Mouse (Mus musculus): ENCODE data around the gene Serpina1a.
"Not testable (repeated sequence)": the region's sequence is repeated elsewhere in the genome, so short reads cannot be mapped to it uniquely, and the experiment has no call there.

Gene Serpina1a

GRCm38 (mm10) chr12:103863101-103863974 lies at the start of gene Serpina1a:
Serpina1a (minus strand) TSS chr12:103863562.
- DNase-seq: not testable (repeated sequence)

- DNase-seq: not testable (repeated sequence)
Observed at GRCm38 (mm10) chr12:103909181-103909580, 45.8 kb upstream of the Serpina1a start.

GRCm38 (mm10) chr12:103907746-103908145 lies 44.4 kb upstream of the Serpina1a start:
- DNase-seq: not testable (repeated sequence)

GRCm38 (mm10) chr12:103904837-103905340 lies 41.5 kb upstream of the Serpina1a start, which contains the start of gene Serpina1c:
Serpina1c (minus strand) TSS chr12:103904887.
- DNase-seq: not testable (repeated sequence)

- DNase-seq: not testable (repeated sequence)
Observed at GRCm38 (mm10) chr12:103901929-103902328, 38.6 kb upstream of the Serpina1a start.

GRCm38 (mm10) chr12:103866873-103867272 lies 3.5 kb upstream of the Serpina1a start:
- DNase-seq: not testable (repeated sequence)

GRCm38 (mm10) chr12:103860976-103861375 lies 2.4 kb downstream of the Serpina1a start:
- DNase-seq: no peak

GRCm38 (mm10) chr12:103860571-103860970 lies 2.8 kb downstream of the Serpina1a start:
- DNase-seq: not testable (repeated sequence)

GRCm38 (mm10) chr12:103859584-103859983 lies 3.8 kb downstream of the Serpina1a start:
- not testable (repeated sequence) for DNase-seq

GRCm38 (mm10) chr12:103853032-103853431 lies 10.3 kb downstream of the Serpina1a start:
- DNase-seq: not testable (repeated sequence)

GRCm38 (mm10) chr12:103830273-103830672 lies 33.1 kb downstream of the Serpina1a start, which contains the start of gene Serpina1b:
Serpina1b (minus strand) TSS chr12:103830373.
- DNase-seq: not testable (repeated sequence)

GRCm38 (mm10) chr12:103827661-103828372 lies 35.5 kb downstream of the Serpina1a start:
- not testable (repeated sequence) for DNase-seq

- DNase-seq: not testable (repeated sequence)
Observed at GRCm38 (mm10) chr12:103823826-103824225, 39.5 kb downstream of the Serpina1a start.
